Mouse (Mus musculus) ES-Bruce4 (cell line): ENCODE data around the gene Abtb1. TPM values are rescaled to one million over a fixed set of nuclear protein-coding genes. Genes with fewer than 3 reads are reported as not detected.

Experiments
- H3K27ac ChIP-seq: 2 replicates; pipeline ENCODE4 v1.5.1; 2012; ENCODE audit warnings: low read length, inconsistent platforms; ENCODE audit not compliant: insufficient read depth
- H3K27me3 ChIP-seq: 2 replicates; pipeline ENCODE4 v1.6.1; 2012; ENCODE audit warnings: mild to moderate bottlenecking, low read length, inconsistent platforms; ENCODE audit not compliant: control insufficient read depth, poor library complexity, insufficient read depth, severe bottlenecking
- H3K36me3 ChIP-seq: 2 replicates; pipeline ENCODE4 v1.6.1; 2012; ENCODE audit warnings: inconsistent platforms, mild to moderate bottlenecking, low read length, moderate library complexity; ENCODE audit not compliant: control insufficient read depth, poor library complexity, insufficient read depth, severe bottlenecking
- H3K4me1 ChIP-seq: one replicate; pipeline ENCODE4 v1.8.1; 2011; ENCODE audit warnings: low read length; ENCODE audit not compliant: control insufficient read depth, insufficient read depth
- H3K4me3 ChIP-seq: 2 replicates; pipeline ENCODE4 v1.5.1; 2011; ENCODE audit warnings: low read depth, mild to moderate bottlenecking, low read length
- H3K9ac ChIP-seq: 2 replicates; pipeline ENCODE4 v1.6.1; 2012; ENCODE audit warnings: low read depth, mild to moderate bottlenecking, inconsistent platforms; ENCODE audit not compliant: poor library complexity, severe bottlenecking
- H3K9me3 ChIP-seq: replicated peaks from 2 replicates; pipeline ENCODE4 v1.6.1; 2012; ENCODE audit warnings: mild to moderate bottlenecking, low read length, inconsistent platforms; ENCODE audit not compliant: control insufficient read depth, poor library complexity, insufficient read depth, severe bottlenecking
- CTCF ChIP-seq: IDR thresholded peaks from one replicate; pipeline ENCODE4 v1.8.1; 2011; ENCODE audit warnings: low read depth, low read length
- EP300 ChIP-seq: IDR thresholded peaks from 2 replicates; pipeline ENCODE4 v1.6.1; 2011; ENCODE audit warnings: low read depth, low read length; ENCODE audit not compliant: insufficient read depth
- POLR2A ChIP-seq: IDR thresholded peaks from one replicate; pipeline ENCODE4 v1.8.1; 2011; ENCODE audit warnings: low read length; ENCODE audit not compliant: insufficient read depth
- polyA plus RNA-seq: library from polyadenylated mRNA; stranded (reverse); fragments of >200 nt; gene quantifications from 2 replicates; pipeline ENCODE4 v1.2.4, GENCODE M21; 2011; ENCODE audit warnings: low read depth; ENCODE audit not compliant: missing spikeins, insufficient read depth, insufficient read length

The Abtb1 gene
- polyA plus RNA-seq, 1 experiment: 18.3 TPM

GRCm38 (mm10) chr6:88857830-88858229 lies 16.0 kb upstream of the Abtb1 start:
- TF ChIP-seq CTCF (no peak), POLR2A (no peak)
- Histone ChIP-seq H3K9ac (no peak overlapping the region), H3K4me1 (no peaks in the 10 kb centered on the region)

GRCm38 (mm10) chr6:88857249-88857648 lies 15.5 kb upstream of the Abtb1 start:
- Histone ChIP-seq H3K27me3 (no peaks in the 10 kb centered on the region), H3K36me3 (no peaks in the 10 kb centered on the region), H3K27ac (no peak overlapping the region), H3K4me1 (no peaks in the 10 kb centered on the region), H3K9me3 (no peaks in the 10 kb centered on the region), H3K4me3 (no peak overlapping the region), H3K9ac (no peak overlapping the region)
- TF ChIP-seq CTCF (peak; percentile 18), EP300 (no peak), POLR2A (no peak)

More at GRCm38 (mm10) chr6:88857830-88858229, 16.0 kb upstream of the Abtb1 start:
- Histone ChIP-seq H3K4me3 (no peak overlapping the region), H3K27me3 (no peaks in the 10 kb centered on the region), H3K27ac (no peak overlapping the region), H3K9me3 (no peaks in the 10 kb centered on the region), H3K36me3 (no peaks in the 10 kb centered on the region)

DNA sequence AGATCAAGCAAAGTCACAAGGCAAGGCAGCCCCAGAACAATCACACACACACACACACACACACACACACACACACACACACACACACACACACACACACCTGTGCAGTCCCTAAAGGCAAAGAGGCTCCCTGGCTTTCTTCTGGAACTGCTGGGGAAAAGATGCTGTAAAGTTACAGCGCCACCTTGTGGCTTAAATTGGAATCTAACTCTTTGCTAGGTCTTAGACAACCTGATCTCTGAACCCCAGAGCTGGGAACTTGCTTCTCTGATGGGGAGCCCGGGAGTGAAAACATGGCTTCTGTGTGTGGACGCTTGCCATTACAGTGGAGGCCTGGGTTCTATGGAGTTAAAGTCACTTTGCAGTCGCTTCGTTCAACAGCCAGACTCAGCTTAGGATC lies 13.9 kb upstream of the Abtb1 start:
- H3K4me3 ChIP-seq: no peak overlapping the region
- no peak overlapping the region for H3K9ac ChIP-seq
- no peaks in the 10 kb centered on the region for H3K36me3 ChIP-seq
- no peaks in the 10 kb centered on the region for H3K4me1 ChIP-seq
- no peaks in the 10 kb centered on the region for H3K27me3 ChIP-seq
- no peak overlapping the region for H3K27ac ChIP-seq
- TF ChIP-seq POLR2A (no peak), CTCF (peak; percentile 35)
- H3K9me3 ChIP-seq: no peaks in the 10 kb centered on the region

GRCm38 (mm10) chr6:88854509-88854908 lies 12.7 kb upstream of the Abtb1 start:
- H3K9ac ChIP-seq: no peak overlapping the region
- H3K36me3 ChIP-seq: no peaks in the 10 kb centered on the region
- no peak overlapping the region for H3K4me3 ChIP-seq
- no peaks in the 10 kb centered on the region for H3K4me1 ChIP-seq
- no peaks in the 10 kb centered on the region for H3K27me3 ChIP-seq
- no peak for TF ChIP-seq EP300
- no peak for TF ChIP-seq CTCF
- no peak for TF ChIP-seq POLR2A
- no peak overlapping the region for H3K27ac ChIP-seq
- no peaks in the 10 kb centered on the region for H3K9me3 ChIP-seq

DNA sequence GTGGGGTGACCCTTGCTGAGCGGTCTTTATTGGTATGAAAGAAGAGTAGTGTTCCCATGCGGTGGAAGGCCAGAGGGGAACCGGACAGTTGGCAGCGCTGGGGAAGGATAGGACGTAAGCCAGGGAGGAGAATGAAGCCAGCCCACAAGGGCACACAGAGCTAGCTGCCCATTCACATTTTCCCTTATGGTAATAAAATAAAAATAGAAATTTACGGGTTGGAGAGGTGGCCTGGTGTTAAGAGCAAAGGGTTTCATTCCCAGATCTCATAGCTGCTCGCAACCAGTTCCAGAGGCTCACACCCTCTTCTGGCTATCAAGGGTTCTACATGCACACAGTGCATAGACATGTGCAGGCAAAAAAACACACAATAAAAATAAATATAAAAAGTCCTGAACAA lies 8.2 kb upstream of the Abtb1 start:
- no peaks in the 10 kb centered on the region for H3K4me1 ChIP-seq
- no peaks in the 10 kb centered on the region for H3K36me3 ChIP-seq
- TF ChIP-seq CTCF: no peak
- no peak for TF ChIP-seq POLR2A
- TF ChIP-seq EP300: no peak
- no peak overlapping the region for H3K9ac ChIP-seq
- H3K4me3 ChIP-seq: no peak overlapping the region
- no peaks in the 10 kb centered on the region for H3K27me3 ChIP-seq
- H3K9me3 ChIP-seq: no peaks in the 10 kb centered on the region
- H3K27ac ChIP-seq: no peak overlapping the region

DNA sequence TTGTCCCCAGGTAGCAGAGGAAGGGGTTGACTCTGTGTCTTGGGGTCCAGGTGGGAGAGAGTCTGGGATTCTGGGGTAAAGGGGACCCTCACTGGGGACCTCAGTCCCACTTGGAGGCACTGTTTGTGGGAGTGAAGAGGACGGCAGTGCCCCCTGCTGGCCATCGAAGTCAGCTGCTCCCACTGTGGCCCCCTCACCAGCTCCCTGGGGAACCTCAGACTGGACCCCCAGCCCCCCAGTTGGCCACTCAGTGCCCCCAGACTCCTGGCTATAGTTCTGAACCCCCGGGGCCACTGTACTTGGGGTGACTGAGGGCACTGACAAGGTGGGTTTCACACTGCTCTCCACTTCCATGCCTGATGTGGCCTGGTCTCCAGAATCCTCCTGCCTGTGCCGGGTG lies 7.5 kb upstream of the Abtb1 start:
- no peaks in the 10 kb centered on the region for H3K9me3 ChIP-seq
- no peaks in the 10 kb centered on the region for H3K4me1 ChIP-seq
- H3K27ac ChIP-seq: no peak overlapping the region
- no peak overlapping the region for H3K9ac ChIP-seq
- no peaks in the 10 kb centered on the region for H3K36me3 ChIP-seq
- H3K4me3 ChIP-seq: no peak overlapping the region
- no peak for TF ChIP-seq EP300
- peak; percentile 69 for TF ChIP-seq CTCF
- no peaks in the 10 kb centered on the region for H3K27me3 ChIP-seq

- Histone ChIP-seq H3K4me3 (no peak overlapping the region), H3K27me3 (no peaks in the 10 kb centered on the region), H3K4me1 (no peaks in the 10 kb centered on the region), H3K36me3 (no peaks in the 10 kb centered on the region), H3K27ac (no peak overlapping the region), H3K9ac (no peak overlapping the region), H3K9me3 (no peaks in the 10 kb centered on the region)
- TF ChIP-seq CTCF (no peak), EP300 (no peak), POLR2A (no peak)
Measured at GRCm38 (mm10) chr6:88847571-88847970, 5.8 kb upstream of the Abtb1 start.
